Mouse (Mus musculus): ENCODE measurements around the gene Dnm2.
A peak's percentile ranks its signal among the peaks of the same experiment; 100 is the strongest.
"Not testable (repeated sequence)": the region's sequence is repeated elsewhere in the genome, so short reads cannot be mapped to it uniquely, and the experiment has no call there.

Dnm2 gene

GRCm38 (mm10) chr9:21508871-21509404 lies 84.2 kb downstream of the Dnm2 start:
- no peak for DNase-seq

DNA sequence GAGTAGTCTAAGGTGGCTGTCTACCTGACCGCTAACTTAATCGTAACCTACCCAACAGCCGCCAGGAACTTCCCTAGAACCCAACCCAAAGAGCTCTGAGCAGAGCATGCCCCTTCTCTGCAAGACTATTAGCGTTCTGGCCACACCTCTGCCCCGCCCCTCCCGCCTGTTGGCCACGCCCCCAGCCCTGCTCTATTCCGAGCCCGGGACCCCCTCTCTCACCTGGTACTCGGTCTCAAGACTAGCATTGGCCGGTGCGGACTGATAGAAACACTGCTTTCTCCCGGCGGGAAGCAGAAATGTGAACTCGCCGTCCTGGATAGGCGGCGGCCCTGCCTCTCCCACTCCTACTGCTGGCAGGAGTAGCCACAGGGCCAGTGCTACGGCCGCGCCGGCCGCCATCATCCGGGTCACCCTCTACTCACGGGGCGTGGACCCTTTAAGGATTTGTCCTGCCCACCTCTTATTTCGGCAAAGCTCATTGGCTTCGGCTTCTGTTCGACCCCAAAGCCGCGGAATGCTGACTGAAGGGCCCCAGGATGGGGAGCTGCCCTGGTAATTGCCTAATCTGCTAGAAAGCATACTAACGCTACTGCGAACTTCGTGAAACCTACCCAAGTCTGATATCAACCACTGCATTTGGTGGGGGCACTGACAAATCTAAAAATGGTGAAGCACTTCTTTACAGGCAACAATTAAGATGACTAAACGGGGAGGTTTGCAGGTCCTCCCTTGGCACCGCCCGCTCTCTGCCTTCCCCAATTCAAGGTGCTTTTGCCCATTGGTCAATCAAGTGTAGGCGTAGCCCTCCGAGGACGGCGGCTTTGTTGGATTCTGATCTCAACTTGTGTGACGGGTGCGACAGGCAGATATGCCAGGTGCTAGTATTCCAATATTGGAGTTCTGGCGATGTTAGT lies 85.3 kb downstream of the Dnm2 start, which contains the start of gene Tmed1:
Tmed1 (minus strand) TSS at position 481 of the 917 bp plus-strand sequence.
- DNase-seq, result peak; percentile 97

DNA sequence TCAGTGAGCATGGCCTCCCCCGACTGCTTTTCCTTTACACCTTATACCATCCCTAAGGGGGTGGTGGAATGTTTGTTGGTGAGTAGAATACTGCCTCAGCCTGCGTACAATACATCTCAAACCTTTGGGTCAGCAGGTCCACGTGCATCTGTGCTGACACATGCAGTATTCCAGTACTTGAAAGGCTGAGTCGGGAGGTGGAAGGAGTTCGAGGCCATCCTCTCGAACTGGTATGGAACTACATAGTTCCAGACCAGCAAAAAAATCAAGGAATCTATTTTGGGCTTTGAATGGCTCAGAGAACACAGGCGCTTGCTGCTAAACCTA lies 85.9 kb downstream of the Dnm2 start:
- DNase-seq, result no peak

DNA sequence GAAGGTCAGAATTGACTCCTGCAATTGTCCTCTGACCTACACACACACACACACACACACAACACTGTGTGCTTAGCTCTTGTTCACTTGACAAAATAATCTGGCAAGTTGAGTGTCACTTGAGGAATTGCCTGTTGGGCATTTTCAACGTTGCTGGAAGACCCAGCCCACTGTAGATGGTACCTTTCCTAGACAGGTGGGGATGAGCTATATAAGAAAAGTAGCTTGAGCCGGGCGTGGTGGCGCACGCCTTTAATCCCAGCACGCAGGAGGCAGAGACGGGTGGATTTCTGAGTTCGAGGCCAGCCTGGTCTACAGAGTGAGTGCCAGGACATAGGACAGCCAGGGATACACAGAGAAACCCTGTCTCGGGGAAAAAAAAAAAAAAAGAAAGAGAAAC lies 86.3 kb downstream of the Dnm2 start:
- no peak for DNase-seq

GRCm38 (mm10) chr9:21513466-21513865 lies 88.8 kb downstream of the Dnm2 start:
- DNase-seq, result no peak

DNA sequence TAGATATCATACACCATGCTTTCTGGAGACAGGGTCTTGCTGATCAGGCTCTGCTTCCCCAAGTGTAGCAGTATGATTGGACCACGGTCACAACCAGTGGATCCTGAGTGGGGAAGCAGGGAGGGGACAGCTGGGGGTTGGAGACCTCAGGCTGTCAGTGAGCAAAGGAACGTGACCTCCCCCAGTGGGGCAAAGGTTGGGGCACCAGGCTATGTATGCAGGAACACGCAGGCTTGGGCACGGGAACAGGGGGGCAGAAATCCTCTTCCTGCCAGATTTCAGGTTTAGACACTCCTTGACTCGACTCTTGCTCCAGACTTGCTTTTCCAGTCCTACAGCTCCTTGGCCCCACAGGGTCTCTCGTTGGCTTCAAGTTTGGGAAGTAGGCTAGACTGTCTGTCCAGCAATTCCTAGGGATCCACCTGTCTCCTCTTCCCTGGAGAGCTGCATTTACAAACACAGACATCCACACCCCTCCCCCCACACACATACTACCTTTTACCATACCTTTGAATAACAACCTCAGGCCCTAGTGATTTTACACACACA lies 93.3 kb downstream of the Dnm2 start:
- DNase-seq, result no peak

DNA sequence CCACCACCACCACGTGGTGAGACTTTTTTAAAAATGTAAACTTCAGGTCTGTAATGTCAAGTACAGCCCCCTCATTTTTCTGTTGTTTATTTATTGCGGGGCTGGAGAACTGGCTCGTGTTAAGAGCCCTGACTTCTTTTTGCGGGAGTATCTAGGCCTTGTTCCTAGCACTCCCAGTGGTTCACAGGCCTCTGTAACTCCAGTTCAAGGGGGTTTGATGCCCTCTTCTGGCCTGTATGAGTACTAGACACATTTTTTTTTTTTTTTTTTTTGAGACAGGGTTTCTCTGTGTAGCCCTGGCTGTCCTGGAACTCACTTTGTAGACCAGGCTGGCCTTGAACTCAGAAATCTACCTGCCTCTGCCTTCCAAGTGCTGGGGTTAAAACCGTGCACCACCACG lies 94.0 kb downstream of the Dnm2 start:
- not testable (repeated sequence) for DNase-seq

- DNase-seq, result peak in 1 of 2 experiments; percentile 33
Observed at GRCm38 (mm10) chr9:21525142-21525936, 100.6 kb downstream of the Dnm2 start.

DNA sequence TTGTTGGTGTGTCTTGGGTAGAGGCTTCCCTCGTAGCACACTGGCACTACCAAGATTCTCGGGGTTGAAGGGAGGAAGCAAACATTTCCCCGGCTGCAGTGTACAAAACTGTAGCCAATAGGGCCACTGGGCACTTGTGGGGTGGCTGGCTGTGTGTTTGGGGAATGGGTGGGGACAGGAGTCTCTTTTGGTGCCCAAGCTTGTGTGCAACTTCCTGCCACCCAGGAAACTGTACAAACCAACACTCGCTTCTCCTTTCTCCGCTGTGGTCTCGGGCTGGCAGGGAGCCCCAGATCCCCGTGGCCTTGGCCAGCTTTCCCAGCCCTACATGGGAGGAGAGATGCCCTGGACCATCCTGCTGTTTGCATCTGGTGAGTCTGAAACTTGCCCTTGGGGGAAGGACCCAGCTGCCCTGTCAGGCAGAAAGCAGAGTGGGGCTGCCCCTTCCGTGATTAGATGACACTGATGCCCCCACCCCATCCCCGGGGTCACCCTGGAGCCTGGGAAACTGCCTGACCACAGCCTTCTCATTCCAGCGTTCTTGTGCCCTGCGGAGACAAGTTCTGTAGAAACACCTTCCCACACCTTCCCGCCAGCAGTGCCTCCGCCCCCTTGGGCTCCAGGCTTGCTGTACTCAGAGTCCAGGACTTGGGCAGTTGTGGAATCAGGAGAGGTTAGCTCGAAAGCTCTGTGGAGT lies 101.4 kb downstream of the Dnm2 start, which contains the start of gene AB124611:
AB124611 (plus strand) TSS at position 240 of the 697 bp plus-strand sequence.
- DNase-seq, result peak; percentile 60 to 62

GRCm38 (mm10) chr9:21526634-21526944 lies 101.9 kb downstream of the Dnm2 start:
- DNase-seq, result no peak

DNA sequence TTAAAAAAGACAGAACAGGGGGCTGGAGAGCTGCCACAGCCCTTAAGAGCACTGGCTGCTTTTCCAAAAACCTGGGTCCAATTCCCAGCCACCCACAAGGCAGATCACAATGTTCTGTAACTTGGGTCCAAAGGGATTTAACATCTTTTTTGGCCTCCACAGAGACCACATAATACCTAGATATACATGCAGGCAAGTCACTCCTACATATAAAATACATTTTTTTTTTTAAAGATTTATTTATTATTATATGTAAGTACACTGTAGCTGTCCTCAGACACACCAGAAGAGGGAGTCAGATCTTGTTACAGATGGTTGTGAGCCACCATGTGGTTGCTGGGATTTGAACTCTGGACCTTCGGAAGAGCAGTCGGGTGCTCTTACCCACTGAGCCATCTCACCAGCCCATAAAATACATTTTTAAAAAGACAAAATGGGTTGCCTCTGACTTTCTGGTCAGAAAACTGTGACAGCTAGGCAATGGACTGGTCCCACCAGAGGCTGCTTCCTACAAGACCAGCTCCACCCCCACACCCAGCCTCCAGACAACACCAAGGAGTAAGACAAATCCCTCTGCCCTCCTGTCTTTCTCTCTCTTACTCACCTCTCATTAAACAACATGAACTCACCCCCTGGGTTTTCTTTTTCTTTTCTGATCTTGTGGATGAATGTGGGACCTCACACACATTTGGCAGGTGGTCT lies 102.5 kb downstream of the Dnm2 start:
- no peak for DNase-seq

DNA sequence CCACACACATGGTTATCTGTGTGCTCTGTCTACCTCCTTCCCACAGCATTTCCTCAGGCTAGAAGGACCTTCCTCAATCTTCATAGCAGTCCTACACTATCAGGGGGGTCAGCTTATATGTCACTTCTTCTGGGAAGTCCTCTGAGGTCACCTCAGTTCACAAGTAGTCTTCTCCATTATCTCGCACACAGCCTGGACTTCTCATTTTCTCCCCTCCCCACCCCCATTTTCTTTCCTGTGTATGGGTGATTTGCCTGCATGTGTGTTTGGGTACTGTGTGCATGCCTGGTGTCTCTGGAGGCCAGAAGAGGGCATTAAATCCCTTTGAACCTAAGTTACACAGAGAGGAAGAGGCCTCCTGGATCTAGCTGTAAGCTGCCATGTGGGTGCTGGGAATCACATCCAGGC lies 103.2 kb downstream of the Dnm2 start:
- no peak for DNase-seq

- DNase-seq, result no peak
Observed at GRCm38 (mm10) chr9:21536501-21536900, 111.8 kb downstream of the Dnm2 start.

GRCm38 (mm10) chr9:21537009-21537408 lies 112.3 kb downstream of the Dnm2 start:
- DNase-seq, result no peak

- DNase-seq, result no peak
Observed at GRCm38 (mm10) chr9:21539981-21540753, 115.5 kb downstream of the Dnm2 start.

DNA sequence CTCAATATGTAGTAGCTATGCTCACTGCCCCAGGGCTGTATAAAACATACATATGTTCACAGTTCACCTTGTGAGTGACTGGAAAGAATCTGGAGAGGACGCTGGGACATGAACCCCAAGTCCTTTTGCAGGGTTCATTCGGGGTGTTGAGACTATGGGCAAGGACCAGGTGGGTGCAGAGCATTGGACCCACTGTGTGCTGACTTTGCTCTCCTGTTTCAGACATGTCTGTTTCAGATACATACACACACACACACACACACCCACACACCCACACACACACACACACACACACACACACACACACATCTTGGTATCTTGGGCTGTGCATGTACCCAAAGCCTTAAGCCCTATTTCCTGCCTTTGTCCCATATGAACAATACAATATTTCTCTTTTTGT lies 117.3 kb downstream of the Dnm2 start:
- DNase-seq, result not testable (repeated sequence)

GRCm38 (mm10) chr9:21545351-21545915 lies 120.7 kb downstream of the Dnm2 start:
- DNase-seq, result no peak

GRCm38 (mm10) chr9:21545916-21546788 lies 121.4 kb downstream of the Dnm2 start:
- peak; percentile 100 for DNase-seq

GRCm38 (mm10) chr9:21546789-21547074 lies 122.0 kb downstream of the Dnm2 start, which contains the start of gene Carm1:
Gene Carm1, plus strand, starts transcription at chr9:21546894.
- DNase-seq, result no peak

Data from B cell, adult 2 months (primary cell).